Mouse (Mus musculus) midbrain, postnatal 0 days (tissue): ENCODE data around the gene Rilpl1. TPM values are rescaled to one million over a fixed set of nuclear protein-coding genes. Genes with fewer than 3 reads are reported as not detected.
"Not testable (repeated sequence)": the region's sequence is repeated elsewhere in the genome, so short reads cannot be mapped to it uniquely, and the experiment has no call there.

Experiments
- ATAC-seq: fragments of 200-750 bp; cut with Nextera tagmentation; 2 replicates; pipeline ENCODE4 v1.8.0; 2017; ENCODE audit warnings: moderate number of reproducible peaks, mild to moderate bottlenecking, moderate TSS enrichment, moderate library complexity; ENCODE audit not compliant: low FRiP score
- DNase-seq: peaks from one replicate; pipeline ENCODE4 v3.0.0-alpha.2; 2015; ENCODE audit warnings: low spot score
- H3K27ac ChIP-seq: fragments of 300-500 bp; sonication (generic); 2 replicates; pipeline ENCODE4 v1.5.1; 2014; ENCODE audit warnings: low read depth, mild to moderate bottlenecking, low read length, mixed read lengths
- H3K27me3 ChIP-seq: fragments of 300-500 bp; sonication (generic); 2 replicates; pipeline ENCODE4 v1.6.1; 2014; ENCODE audit warnings: low read length, control low read depth, mixed read lengths; ENCODE audit not compliant: insufficient read depth
- H3K36me3 ChIP-seq: fragments of 300-500 bp; sonication (generic); 2 replicates; pipeline ENCODE4 v1.6.1; 2014; ENCODE audit warnings: low read length, control low read depth, mixed read lengths; ENCODE audit not compliant: insufficient read depth
- H3K4me1 ChIP-seq: fragments of 300-500 bp; sonication (generic); 2 replicates; pipeline ENCODE4 v1.6.1; 2014; ENCODE audit warnings: mild to moderate bottlenecking, control low read depth, antibody characterized with exemption, low read length, mixed read lengths; ENCODE audit not compliant: insufficient read depth
- H3K4me2 ChIP-seq: fragments of 300-500 bp; sonication (generic); 2 replicates; pipeline ENCODE4 v1.6.1; 2014; ENCODE audit warnings: low read depth, mild to moderate bottlenecking, low read length, mixed read lengths; ENCODE audit not compliant: poor library complexity, severe bottlenecking
- H3K4me3 ChIP-seq: fragments of 300-500 bp; sonication (generic); 2 replicates; pipeline ENCODE4 v1.5.1; 2014; ENCODE audit warnings: low read depth, mild to moderate bottlenecking, low read length, moderate library complexity
- H3K9ac ChIP-seq: fragments of 300-500 bp; sonication (generic); replicated peaks from 2 replicates; pipeline ENCODE4 v1.6.1; 2014; ENCODE audit warnings: mild to moderate bottlenecking, low read length, moderate library complexity, mixed read lengths; ENCODE audit not compliant: poor library complexity, severe bottlenecking
- H3K9me3 ChIP-seq: fragments of 300-500 bp; sonication (generic); 2 replicates; pipeline ENCODE4 v1.6.1; 2016; ENCODE audit warnings: low read length, control low read depth
- CTCF ChIP-seq: IDR thresholded peaks from 2 replicates; pipeline ENCODE4 v1.5.1; 2016; ENCODE audit warnings: antibody characterized with exemption, mild to moderate bottlenecking
- WGBS: fragments of 180-500 bp; shearing (Covaris S2); extraction: QIAGEN DNeasy Blood & Tissue Kit; methylation state at CpG from one replicate; pipeline ENCODE4 v1.1.7; 2014; 5-methylcytosine and 5-hydroxymethylcytosine counted together
- polyA plus RNA-seq: library from polyadenylated mRNA; unstranded; fragments of >200 nt; fragmentation: Nextera tagmentation; extraction: Ambion mirVana; gene quantifications from 2 replicates; pipeline ENCODE4 v1.2.1, GENCODE M21; 2015
- total RNA-seq: library from RNA; depleted of rRNA; stranded (reverse); fragments of >200 nt; gene quantifications from 2 replicates; pipeline ENCODE4 v1.2.3, GENCODE M21; 2014

Rilpl1 gene
- total and polyA plus RNA-seq, 2 experiments from 2014 or later: 11.9 to 14.9 TPM

GRCm38 (mm10) chr5:124501541-124501940, 29.6 kb downstream of the Rilpl1 start:
- DNase-seq: no peak
- Histone ChIP-seq H3K4me3 (no peak overlapping the region), H3K36me3 (peaks cover 25% of the 10 kb centered on the region), H3K4me2 (no peak overlapping the region), H3K9me3 (no peaks in the 10 kb centered on the region), H3K9ac (no peak overlapping the region), H3K27me3 (no peaks in the 10 kb centered on the region), H3K27ac (no peak overlapping the region), H3K4me1 (no peaks in the 10 kb centered on the region)
- ATAC-seq: no peak
- TF ChIP-seq CTCF: no peak
- 94% methylated on average over 10 of the region's 10 CpGs for WGBS

DNA sequence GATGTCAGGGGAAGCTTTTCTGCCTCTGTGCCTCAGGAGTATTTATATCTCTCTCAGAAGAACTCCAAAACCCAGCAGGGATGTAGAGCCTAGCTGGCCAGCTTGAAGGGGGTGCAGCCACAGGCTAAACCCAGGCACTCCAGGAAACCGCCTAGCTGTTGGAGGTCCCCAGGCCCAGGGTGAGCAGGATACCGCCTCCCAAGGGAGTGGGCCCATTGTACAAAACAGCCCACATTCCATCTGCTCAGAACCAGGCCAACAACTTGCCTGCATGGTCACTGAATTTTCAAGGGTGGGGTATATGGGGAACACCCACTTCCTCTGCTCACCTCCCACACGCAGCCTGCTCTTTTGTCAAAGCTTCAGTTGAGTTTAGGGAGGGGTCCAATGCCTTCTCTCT, 30.6 kb downstream of the Rilpl1 start:
- 96% methylated on average over 3 of the region's 3 CpGs for WGBS
- Histone ChIP-seq H3K4me3 (no peak overlapping the region), H3K4me1 (no peaks in the 10 kb centered on the region), H3K4me2 (no peak overlapping the region), H3K27ac (no peak overlapping the region), H3K9me3 (no peaks in the 10 kb centered on the region), H3K9ac (no peak overlapping the region), H3K36me3 (peaks cover 31% of the 10 kb centered on the region), H3K27me3 (no peaks in the 10 kb centered on the region)
- no peak for TF ChIP-seq CTCF
- DNase-seq (no peak), ATAC-seq (no peak)

GRCm38 (mm10) chr5:124500037-124500436, 31.2 kb downstream of the Rilpl1 start:
- not testable (repeated sequence) for ATAC-seq, DNase-seq, H3K4me2 ChIP-seq, H3K9ac ChIP-seq, H3K27ac ChIP-seq, H3K9me3 ChIP-seq, H3K4me1 ChIP-seq, H3K4me3 ChIP-seq, H3K27me3 ChIP-seq
- H3K36me3 ChIP-seq: peaks cover 34% of the 10 kb centered on the region
- 84% methylated on average over 2 of the region's 4 CpGs for WGBS

GRCm38 (mm10) chr5:124499001-124499400, 32.2 kb downstream of the Rilpl1 start:
- Histone ChIP-seq H3K9ac (no peak overlapping the region), H3K9me3 (no peaks in the 10 kb centered on the region), H3K4me3 (no peak overlapping the region), H3K4me2 (no peak overlapping the region), H3K36me3 (peaks cover 35% of the 10 kb centered on the region), H3K27ac (no peak overlapping the region), H3K4me1 (no peaks in the 10 kb centered on the region), H3K27me3 (no peaks in the 10 kb centered on the region)
- ATAC-seq: no peak
- no peak for TF ChIP-seq CTCF
- DNase-seq: no peak
- 29% methylated on average over 5 of the region's 5 CpGs for WGBS

DNA sequence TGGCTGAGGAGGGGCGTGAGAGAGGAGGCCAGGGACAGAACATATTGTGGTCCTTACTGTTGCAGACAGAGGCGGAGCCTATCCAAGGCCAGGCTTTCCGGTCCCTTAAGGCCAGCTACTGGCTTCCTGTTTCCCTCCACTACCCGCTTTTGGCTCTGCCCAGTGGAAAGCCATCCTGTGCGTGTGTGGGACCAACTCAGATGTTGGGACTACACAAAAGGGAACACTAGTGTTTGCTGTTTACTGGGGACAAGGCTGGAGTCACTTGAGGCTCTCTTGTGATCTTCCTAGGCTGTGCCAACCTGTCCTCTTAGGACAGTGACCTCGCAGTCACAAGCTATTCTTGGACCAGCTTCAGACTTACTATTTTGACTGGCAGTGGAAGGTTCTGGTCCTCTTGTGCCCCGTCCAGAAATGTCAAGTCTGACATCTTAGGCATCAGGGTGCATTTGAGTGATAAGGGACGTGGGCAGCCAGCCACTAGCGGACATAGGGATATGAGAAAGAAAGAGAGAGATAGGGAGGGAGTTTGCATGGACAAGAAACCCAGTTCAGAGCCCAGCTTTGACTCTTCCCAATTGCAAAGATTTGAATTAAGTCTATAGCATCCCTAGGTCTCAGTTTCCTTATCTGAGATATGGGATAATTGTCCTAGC, 32.8 kb downstream of the Rilpl1 start:
- H3K9ac ChIP-seq: no peak overlapping the region
- TF ChIP-seq CTCF: no peak
- ATAC-seq: no peak
- H3K4me2 ChIP-seq: no peak overlapping the region
- 72% methylated on average over 9 of the region's 9 CpGs for WGBS
- no peaks in the 10 kb centered on the region for H3K9me3 ChIP-seq
- H3K36me3 ChIP-seq: peaks cover 40% of the 10 kb centered on the region
- H3K4me1 ChIP-seq: no peaks in the 10 kb centered on the region
- DNase-seq: no peak
- no peak overlapping the region for H3K27ac ChIP-seq
- H3K4me3 ChIP-seq: no peak overlapping the region
- no peaks in the 10 kb centered on the region for H3K27me3 ChIP-seq

- Histone ChIP-seq H3K36me3 (peaks cover 40% of the 10 kb centered on the region), H3K9ac (no peak overlapping the region), H3K27me3 (no peaks in the 10 kb centered on the region), H3K4me1 (no peaks in the 10 kb centered on the region), H3K9me3 (no peaks in the 10 kb centered on the region), H3K4me2 (no peak overlapping the region), H3K4me3 (no peak overlapping the region), H3K27ac (no peak overlapping the region)
- DNase-seq: no peak
- WGBS: 83% methylated on average over 15 of the region's 15 CpGs
- TF ChIP-seq CTCF: no peak
- no peak for ATAC-seq
Observed at GRCm38 (mm10) chr5:124496614-124497514, 34.3 kb downstream of the Rilpl1 start.
